ENCODE assay signal across 27 mouse cellular contexts in genomic region chr6:117237096-117237495, GRCm38 (mm10).
"Had no signal": no experiment of that assay in that cellular context is flagged by ENCODE, and none has a peak within 500 bp of the region (broad histone marks: within the 10 kb centered on the region; RNA-seq: fewer than 3 reads in every experiment).

No protein-coding gene starts in this region.

- H3K9me3 ChIP-seq: heart, embryonic 13.5 days; heart, embryonic 15.5 days; hindbrain, embryonic 10.5 days; hindbrain, embryonic 12.5 days; intestine, embryonic 15.5 days; limb, embryonic 10.5 days; limb, embryonic 12.5 days; liver, embryonic 13.5 days had no signal

- H3K36me3 ChIP-seq: heart, embryonic 13.5 days; heart, embryonic 15.5 days; hindbrain, embryonic 10.5 days; hindbrain, embryonic 12.5 days; intestine, embryonic 15.5 days; limb, embryonic 10.5 days; limb, embryonic 12.5 days; liver, embryonic 13.5 days had no signal

- H3K4me2 ChIP-seq: heart, embryonic 11.5 days; heart, embryonic 13.5 days; heart, embryonic 15.5 days; hindbrain, embryonic 12.5 days; hindbrain, embryonic 14.5 days; intestine, embryonic 15.5 days; limb, embryonic 12.5 days; liver, embryonic 11.5 days; liver, embryonic 13.5 days had no signal

- ATAC-seq: hindbrain, embryonic 16.5 days; inflammation-experienced regulatory T-cells, adult 6 months; intestine, embryonic 15.5 days had no signal

- H3K27ac ChIP-seq: heart, adult 2 months; heart, embryonic 13.5 days; heart, embryonic 15.5 days; hindbrain, embryonic 10.5 days; hindbrain, embryonic 12.5 days; hindbrain, embryonic 14.5 days; intestine, embryonic 15.5 days; layer of hippocampus, adult 2 months; left cerebral cortex, adult 2 months; limb, embryonic 10.5 days; limb, embryonic 12.5 days; liver, embryonic 13.5 days had no signal

- H3K4me1 ChIP-seq: heart, embryonic 13.5 days; heart, embryonic 15.5 days; hindbrain, embryonic 10.5 days; hindbrain, embryonic 12.5 days; intestine, embryonic 15.5 days; limb, embryonic 10.5 days; limb, embryonic 12.5 days; liver, embryonic 13.5 days had no signal

- H3K9ac ChIP-seq: heart, embryonic 13.5 days; heart, embryonic 15.5 days; hindbrain, embryonic 12.5 days; hindbrain, embryonic 14.5 days; intestine, embryonic 15.5 days; limb, embryonic 12.5 days; liver, embryonic 13.5 days had no signal

- H3K4me3 ChIP-seq: heart, adult 2 months; heart, embryonic 13.5 days; heart, embryonic 15.5 days; hindbrain, embryonic 10.5 days; hindbrain, embryonic 12.5 days; intestine, embryonic 15.5 days; layer of hippocampus, adult 2 months; left cerebral cortex, adult 2 months; limb, embryonic 10.5 days; limb, embryonic 12.5 days; liver, embryonic 13.5 days had no signal

- H3K27me3 ChIP-seq: heart, embryonic 13.5 days; hindbrain, embryonic 12.5 days; intestine, embryonic 15.5 days; limb, embryonic 12.5 days; liver, embryonic 13.5 days had no signal

- DNase-seq: gastrocnemius, postnatal 14 days; gastrocnemius, postnatal 36 days; heart, adult 11 months; heart, adult 2 months; heart, postnatal 14 days; heart, postnatal 36 days; kidney, adult 11 months; kidney, adult 2 months; kidney, postnatal 10 days; kidney, postnatal 25 days; kidney, postnatal 4 days; liver; liver, embryonic 13.5 days had no signal
